Mouse (Mus musculus) embryonic stem cell, embryonic (primary cell): ENCODE data around the gene Trp53.

ENCODE experiments used
- CTCF ChIA-PET, 4 experiments: fragments of 300-600 bp in 2 of 4; fragments of 350-600 bp in 2 of 4; sonication (Branson Sonifier 250); formaldehyde crosslinking; loops; one replicate each; lab custom pipeline; 2022; ENCODE audit warnings: inconsistent platforms in 2 of 4; lab: Charles Lee
- POLR2A ChIA-PET, 4 experiments: fragments of 300-600 bp in 2 of 4; fragments of 350-600 bp in 2 of 4; sonication (Branson Sonifier 250); formaldehyde crosslinking; loops; one replicate each; lab custom pipeline; 2022; ENCODE audit warnings: antibody characterized with exemption in 4 of 4, inconsistent platforms in 1 of 4; lab: Charles Lee

Trp53 gene

DNA sequence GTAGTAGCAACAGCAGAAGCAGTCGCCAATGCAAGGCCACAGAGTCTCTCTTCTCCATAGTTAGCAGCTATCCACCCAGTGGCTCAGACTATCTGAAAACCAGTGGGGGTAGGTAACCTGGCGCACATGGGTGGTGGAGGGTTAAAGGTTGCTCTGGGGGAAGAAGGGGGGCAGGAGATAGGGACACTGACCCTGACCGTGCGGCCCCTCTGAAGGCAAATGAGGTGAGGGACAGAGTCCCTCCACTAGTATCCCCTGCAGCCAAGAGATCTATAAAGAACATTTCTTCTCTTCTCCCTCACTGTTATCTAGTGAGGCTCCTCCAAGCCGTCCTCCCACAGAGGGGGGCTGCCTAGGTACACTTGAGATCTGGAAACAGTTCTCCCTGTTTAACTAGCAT, 37.6 kb downstream of the Trp53 start, which contains the start of gene Shbg:
Shbg (minus strand) TSS at position 101 of the 400 bp plus-strand sequence.
- POLR2A ChIA-PET, result interaction anchor here in 3 of 4 experiments (0.6 to 9.5 kb wide), 9 partner anchors 13 to 290 kb away, joined by 3 to 97 read pairs (median 4); partner anchors contain the start of genes Trp53 (in 2 of the 3), Wrap53 (in 2 of the 3) and Atp1b2 (in 1 of the 3)
- CTCF ChIA-PET, result interaction anchor here in 2 of 4 experiments (0.6 to 2.0 kb wide), 2 partner anchors 10 to 343 kb away, joined by 3 to 15 read pairs; no protein-coding TSS in a partner anchor

GRCm38 (mm10) chr11:69620394-69621081, 40.4 kb downstream of the Trp53 start:
- ChIA-PET CTCF (interaction anchor here in 3 of 4 experiments (0.6 to 1.5 kb wide), 8 partner anchors 8 to 91 kb away, joined by 3 to 10 read pairs (median 4); no protein-coding TSS in a partner anchor), POLR2A (interaction anchor here in 3 of 4 experiments (0.7 to 9.5 kb wide), 10 partner anchors 8 to 91 kb away, joined by 3 to 97 read pairs (median 4); partner anchors contain the start of genes Trp53 (in 2 of the 3) and Wrap53 (in 2 of the 3))

- ChIA-PET POLR2A (interaction anchor here in 3 of 4 experiments (0.6 to 2.4 kb wide), 42 partner anchors 8 to 1105 kb away, joined by 3 to 12 read pairs (median 4); partner anchors contain the start of genes Atp1b2 (in 3 of the 3), Trp53 (in 3 of the 3), Wrap53 (in 3 of the 3) and Senp3 (in 2 of the 3)), CTCF (interaction anchor here (0.5 to 1.5 kb wide), 21 partner anchors 8 to 885 kb away, joined by 3 to 10 read pairs (median 4); partner anchors contain the start of genes Fxr2 (in 2 of the 4), Trp53 (in 2 of the 4) and Wrap53 (in 2 of the 4))
These were observed 41.6 kb downstream of the Trp53 start, which contains the start of gene Sat2 for GRCm38 (mm10) chr11:69621571-69622268. TSS of gene Sat2 (plus strand) at chr11:69622024.

GRCm38 (mm10) chr11:69622406-69622805, 42.2 kb downstream of the Trp53 start:
- CTCF ChIA-PET, result interaction anchor here (0.5 to 1.5 kb wide), 13 partner anchors 7 to 312 kb away, joined by 3 to 7 read pairs (median 4); partner anchors contain the start of genes Trp53 (in 2 of the 4), Wrap53 (in 2 of the 4) and Fxr2 (in 1 of the 4)
- POLR2A ChIA-PET, result interaction anchor here in 3 of 4 experiments (0.6 to 2.4 kb wide), 31 partner anchors 8 to 1104 kb away, joined by 3 to 12 read pairs (median 4); partner anchors contain the start of genes Trp53 (in 3 of the 3), Wrap53 (in 3 of the 3), Atp1b2 (in 2 of the 3) and Sox15 (in 2 of the 3)

DNA sequence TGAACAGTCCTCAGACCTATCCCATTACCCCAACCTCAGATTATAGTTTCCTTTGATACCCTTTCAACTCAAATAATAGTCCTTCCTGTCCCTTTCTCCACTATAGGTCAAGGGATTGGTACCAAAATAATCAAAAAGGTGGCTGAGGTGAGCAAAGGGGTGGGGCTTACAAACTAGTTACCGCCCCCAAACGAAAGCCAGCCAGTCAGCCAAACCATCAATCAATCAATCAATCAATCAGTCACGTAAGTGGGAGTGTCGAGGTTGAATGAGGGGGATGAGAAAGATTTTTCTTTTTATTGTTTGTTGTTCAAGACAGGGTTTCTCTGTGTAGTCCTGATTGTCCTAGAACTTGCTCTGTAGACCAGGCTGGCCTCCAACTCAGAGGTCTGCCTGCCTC, 42.8 kb downstream of the Trp53 start:
- CTCF ChIA-PET, result no interaction called here

GRCm38 (mm10) chr11:69624339-69624738, 44.2 kb downstream of the Trp53 start:
- ChIA-PET CTCF (interaction anchor here (0.6 to 1.0 kb wide), 7 partner anchors 9 to 324 kb away, joined by 3 to 4 read pairs (median 3); partner anchors contain the start of genes Fxr2 (in 1 of the 4) and Sox15 (in 1 of the 4)), POLR2A (interaction anchor here in 3 of 4 experiments (0.5 to 1.3 kb wide), 11 partner anchors 9 to 771 kb away, joined by 3 to 5 read pairs (median 3); partner anchors contain the start of gene Fxr2 (in 1 of the 3))

More for the DNA sequence above, 42.8 kb downstream of the Trp53 start:
- POLR2A ChIA-PET, result interaction anchor here in 1 of 4 experiments (2.0 kb wide), 1 partner anchor 18 kb away, joined by 6 read pairs; the partner anchor contains the start of gene Atp1b2

DNA sequence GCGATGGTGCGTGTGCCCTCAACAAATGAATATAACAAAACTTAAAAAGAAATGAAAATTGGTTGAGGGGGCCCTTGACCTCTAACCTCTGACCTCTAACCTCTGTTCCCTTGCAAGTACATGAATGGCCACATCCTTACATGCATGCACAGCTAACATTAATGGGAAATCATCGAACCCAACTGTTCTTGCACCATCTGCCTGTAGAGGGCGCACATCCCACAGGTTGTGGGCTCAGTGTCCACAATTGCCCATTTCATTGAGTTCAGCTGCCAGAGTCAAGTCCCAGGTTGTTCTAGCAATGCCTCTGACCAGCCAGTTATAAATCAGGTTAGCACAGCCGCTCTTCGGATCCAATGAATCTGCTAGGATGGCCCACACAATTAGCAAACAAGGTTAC, 48.1 kb downstream of the Trp53 start:
- CTCF ChIA-PET, result interaction anchor here (0.5 to 1.3 kb wide), 68 partner anchors 8 to 442 kb away, joined by 3 to 17 read pairs (median 4); partner anchors contain the start of genes Sox15 (in 3 of the 4), Trp53 (in 3 of the 4), Wrap53 (in 3 of the 4) and Mpdu1 (in 2 of the 4)
- POLR2A ChIA-PET, result interaction anchor here in 3 of 4 experiments (0.6 to 1.3 kb wide), 24 partner anchors 12 to 272 kb away, joined by 3 to 11 read pairs (median 3); partner anchors contain the start of genes Atp1b2 (in 2 of the 3), 2810408A11Rik (in 1 of the 3), Neurl4 (in 1 of the 3) and Sox15 (in 1 of the 3)

GRCm38 (mm10) chr11:69629802-69630201, 49.6 kb downstream of the Trp53 start:
- ChIA-PET CTCF (interaction anchor here (0.6 to 2.2 kb wide), 28 partner anchors 8 to 319 kb away, joined by 3 to 31 read pairs (median 3); partner anchors contain the start of genes Sox15 (in 2 of the 4), Trp53 (in 2 of the 4), Wrap53 (in 2 of the 4) and Cntrob (in 1 of the 4)), POLR2A (interaction anchor here (0.5 to 20.2 kb wide), 33 partner anchors 8 to 260 kb away, joined by 3 to 223 read pairs (median 4); partner anchors contain the start of genes Sat2 (in 2 of the 4), Sox15 (in 2 of the 4), Trp53 (in 2 of the 4) and Wrap53 (in 2 of the 4))

- CTCF ChIA-PET, result interaction anchor here (0.5 to 3.1 kb wide), 60 partner anchors 8 to 728 kb away, joined by 3 to 33 read pairs (median 4); partner anchors contain the start of genes Mpdu1 (in 2 of the 4), Sat2 (in 2 of the 4), Sox15 (in 2 of the 4) and 2810408A11Rik (in 1 of the 4)
- POLR2A ChIA-PET, result interaction anchor here (0.5 to 20.2 kb wide), 94 partner anchors 8 to 605 kb away, joined by 3 to 223 read pairs (median 4); partner anchors contain the start of genes Sox15 (in 4 of the 4), Trp53 (in 4 of the 4), Cd68 (in 3 of the 4) and Mpdu1 (in 3 of the 4)
These were observed 52.3 kb downstream of the Trp53 start, which contains the start of gene Fxr2 for GRCm38 (mm10) chr11:69632284-69633089. TSS of gene Fxr2 (plus strand) at chr11:69632990.

DNA sequence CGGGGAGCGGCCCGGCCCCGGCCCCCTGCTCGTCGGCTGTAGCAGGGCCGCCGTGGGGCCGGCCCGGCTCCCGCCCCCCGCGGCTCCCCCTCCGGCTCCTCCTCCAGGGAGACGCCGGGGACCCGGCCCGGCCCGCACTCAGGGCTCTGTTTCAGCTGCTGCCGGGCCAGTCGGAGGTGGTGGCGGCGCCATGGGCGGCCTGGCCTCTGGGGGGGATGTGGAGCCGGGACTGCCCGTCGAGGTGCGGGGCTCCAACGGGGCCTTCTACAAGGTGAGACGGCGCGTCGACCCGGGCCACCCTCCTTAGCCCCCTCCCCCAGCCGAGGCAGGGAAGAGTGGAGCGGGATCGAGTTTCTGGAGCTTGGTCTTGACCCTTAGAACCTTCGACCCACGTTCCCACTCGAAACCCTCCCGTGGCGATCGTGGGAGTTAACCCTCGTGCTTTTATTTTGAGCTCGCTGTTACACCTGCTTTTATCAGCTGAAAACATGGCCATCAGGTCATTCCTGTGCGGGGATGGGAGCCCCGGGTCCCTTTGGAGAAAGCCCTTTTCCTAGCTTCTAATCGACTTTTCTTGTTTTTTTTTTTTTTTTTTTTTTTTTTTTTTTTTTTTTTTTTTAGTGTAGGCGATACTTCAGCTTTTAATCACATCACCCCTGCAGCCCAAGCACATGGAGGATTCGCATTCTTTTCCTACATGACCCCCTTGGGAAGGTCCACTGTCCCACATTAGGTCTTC, 53.1 kb downstream of the Trp53 start:
- CTCF ChIA-PET, result interaction anchor here (0.5 to 3.1 kb wide), 57 partner anchors 8 to 728 kb away, joined by 3 to 33 read pairs (median 4); partner anchors contain the start of genes Mpdu1 (in 2 of the 4), Sat2 (in 2 of the 4), Sox15 (in 2 of the 4) and 2810408A11Rik (in 1 of the 4)
- POLR2A ChIA-PET, result interaction anchor here (0.5 to 20.2 kb wide), 98 partner anchors 8 to 604 kb away, joined by 3 to 223 read pairs (median 4); partner anchors contain the start of genes Sox15 (in 4 of the 4), Trp53 (in 4 of the 4), Cd68 (in 3 of the 4) and Mpdu1 (in 3 of the 4)

DNA sequence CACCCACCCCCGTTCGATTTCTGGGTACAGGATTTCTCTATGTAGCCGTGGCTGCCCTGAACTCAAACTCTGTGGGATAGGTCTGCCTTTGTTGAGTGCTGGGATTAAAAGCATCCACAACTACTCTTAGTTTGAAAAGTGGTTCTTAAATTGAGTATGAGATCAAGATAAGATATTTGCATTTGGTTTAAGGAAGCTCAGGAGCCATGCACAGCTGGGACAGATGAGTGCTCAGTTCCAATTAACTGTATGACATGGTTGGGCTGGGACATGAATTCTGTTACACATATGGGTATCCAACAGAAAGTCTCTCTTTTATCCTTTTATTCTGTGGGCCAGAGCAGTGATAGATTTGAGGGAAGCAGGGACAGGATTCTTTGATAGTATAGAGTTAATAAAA, 55.3 kb downstream of the Trp53 start:
- ChIA-PET CTCF (interaction anchor here in 1 of 4 experiments (0.7 kb wide), 1 partner anchor 203 kb away, joined by 7 read pairs; the partner anchor contains the start of gene Tmem256), POLR2A (interaction anchor here in 3 of 4 experiments (0.5 to 20.2 kb wide), 10 partner anchors 16 to 140 kb away, joined by 3 to 223 read pairs (median 4); partner anchors contain the start of genes Mpdu1 (in 2 of the 3), Cd68 (in 1 of the 3), Eif4a1 (in 1 of the 3) and Sox15 (in 1 of the 3))
